Mouse (Mus musculus) liver, embryonic 13.5 days (tissue): ENCODE results near the gene Trip12. TPM values are rescaled to one million over a fixed set of nuclear protein-coding genes. Genes with fewer than 3 reads are reported as not detected.

Experiments used
- ATAC-seq: fragments of 200-750 bp; cut with Nextera tagmentation; 2 replicates; pipeline ENCODE4 v1.8.0; 2017; ENCODE audit warnings: low read depth, mild to moderate bottlenecking, moderate number of reproducible peaks, moderate library complexity
- DNase-seq: peaks from one replicate; pipeline ENCODE4 v3.0.0; 2022
- H3K27ac ChIP-seq: fragments of 300-500 bp; sonication (generic); 2 replicates; pipeline ENCODE4 v1.5.1; 2015; ENCODE audit warnings: moderate library complexity, mild to moderate bottlenecking, inconsistent platforms
- H3K27me3 ChIP-seq: fragments of 300-500 bp; sonication (generic); 2 replicates; pipeline ENCODE4 v1.6.1; 2015; ENCODE audit warnings: mild to moderate bottlenecking, inconsistent platforms
- H3K36me3 ChIP-seq: fragments of 300-500 bp; sonication (generic); 2 replicates; pipeline ENCODE4 v1.6.1; 2015; ENCODE audit warnings: mild to moderate bottlenecking, inconsistent platforms
- H3K4me1 ChIP-seq: fragments of 300-500 bp; sonication (generic); replicated peaks from 2 replicates; pipeline ENCODE4 v1.6.1; 2015; ENCODE audit warnings: inconsistent platforms
- H3K4me2 ChIP-seq: fragments of 300-500 bp; sonication (generic); 2 replicates; pipeline ENCODE4 v1.6.1; 2015; ENCODE audit warnings: inconsistent platforms, mild to moderate bottlenecking, moderate library complexity
- H3K4me3 ChIP-seq: fragments of 300-500 bp; sonication (generic); replicated peaks from 2 replicates; pipeline ENCODE4 v1.5.1; 2015; ENCODE audit warnings: mild to moderate bottlenecking, inconsistent platforms
- H3K9ac ChIP-seq: fragments of 300-500 bp; sonication (generic); 2 replicates; pipeline ENCODE4 v1.6.1; 2015; ENCODE audit warnings: mild to moderate bottlenecking, inconsistent platforms
- H3K9me3 ChIP-seq: fragments of 300-500 bp; sonication (generic); replicated peaks from 2 replicates; pipeline ENCODE4 v1.6.1; 2016; ENCODE audit warnings: inconsistent platforms
- WGBS: fragments of 180-500 bp; shearing (Covaris S2); methylation state at CpG from one replicate; pipeline ENCODE4 v1.1.7; 2015; ENCODE audit not compliant: insufficient replicate concordance; 5-methylcytosine and 5-hydroxymethylcytosine counted together
- polyA plus RNA-seq: library from polyadenylated mRNA; unstranded; fragments of >200 nt; fragmentation: Nextera tagmentation; extraction: Ambion mirVana; gene quantifications from 2 replicates; pipeline ENCODE4 v1.2.1, GENCODE M21; 2015

The Trip12 gene
- polyA plus RNA-seq, 1 experiment from 2014 or later = 29.6 TPM

DNA sequence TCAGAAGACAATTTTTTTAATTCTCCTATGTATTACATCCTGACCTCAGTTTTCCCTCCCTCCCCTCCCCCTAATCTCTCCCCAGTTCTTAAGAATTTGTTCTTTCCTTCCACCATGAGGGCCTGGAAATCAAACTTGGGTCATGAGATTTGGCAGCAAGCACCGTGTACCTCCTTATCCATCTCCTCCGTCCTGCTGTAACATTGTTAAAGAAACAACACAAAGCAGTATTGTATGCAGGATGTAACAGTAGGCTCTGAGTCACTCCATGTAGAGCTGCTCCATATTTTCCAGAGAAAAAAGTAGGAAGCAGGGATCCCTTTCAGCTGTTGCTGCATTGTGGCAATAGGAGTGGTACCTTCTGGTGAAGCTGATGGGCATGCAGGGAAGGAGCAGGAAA is 15.4 kb upstream of the Trip12 start:
- no peak overlapping the region for H3K4me3 ChIP-seq
- no peaks in the 10 kb centered on the region for H3K9me3 ChIP-seq
- DNase-seq (no peak), ATAC-seq (no peak)
- no peaks in the 10 kb centered on the region for H3K36me3 ChIP-seq
- peaks cover 53% of the 10 kb centered on the region for H3K4me1 ChIP-seq
- no peaks in the 10 kb centered on the region for H3K27me3 ChIP-seq
- WGBS = 74% methylated on average over 2 of the region's 2 CpGs
- H3K4me2 ChIP-seq = no peak overlapping the region
- no peak overlapping the region for H3K9ac ChIP-seq
- H3K27ac ChIP-seq = no peak overlapping the region

- DNase-seq (no peak), ATAC-seq (no peak)
- Histone ChIP-seq H3K9ac (no peak overlapping the region), H3K36me3 (no peaks in the 10 kb centered on the region), H3K4me1 (peaks cover 54% of the 10 kb centered on the region), H3K27me3 (no peaks in the 10 kb centered on the region), H3K9me3 (no peaks in the 10 kb centered on the region), H3K4me3 (no peak overlapping the region), H3K4me2 (no peak overlapping the region), H3K27ac (no peak overlapping the region; the same call in 1 of the 2 replicates)
- WGBS = 77% methylated on average over 2 of the region's 2 CpGs
Observed at GRCm38 (mm10) chr1:84854966-84855365, 14.7 kb upstream of the Trip12 start.

DNA sequence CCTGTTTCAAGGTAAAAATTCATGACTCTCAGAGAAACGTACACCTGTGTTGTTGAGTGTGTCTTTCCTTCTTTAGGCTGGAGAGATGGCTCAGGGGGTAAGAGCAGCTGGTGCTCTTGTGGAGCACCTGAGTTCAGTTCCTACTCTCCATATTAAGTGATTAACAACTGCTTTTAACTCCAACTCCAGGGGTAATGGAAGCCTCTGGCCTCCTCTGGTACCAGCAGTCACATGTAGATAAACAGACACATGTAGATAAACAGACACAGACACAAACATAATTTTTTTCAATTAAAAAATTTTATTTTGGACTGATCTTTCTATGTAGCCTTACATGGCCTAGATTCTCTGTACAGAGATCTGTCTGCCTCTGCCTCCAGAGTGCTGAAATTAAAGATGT is 13.4 kb upstream of the Trip12 start:
- ATAC-seq (0 out of 2 replicates have a peak, but pooled peaks have one; percentile 25), DNase-seq (no peak)
- H3K27ac ChIP-seq = peak overlapping the region; percentile 16; the same call in 1 of the 2 replicates
- H3K9ac ChIP-seq = no peak overlapping the region
- no peaks in the 10 kb centered on the region for H3K9me3 ChIP-seq
- H3K4me2 ChIP-seq = no peak overlapping the region
- H3K27me3 ChIP-seq = no peaks in the 10 kb centered on the region
- no peak overlapping the region for H3K4me3 ChIP-seq
- WGBS = 85% methylated on average over 1 of the region's 1 CpGs
- H3K4me1 ChIP-seq = peaks cover 60% of the 10 kb centered on the region
- no peaks in the 10 kb centered on the region for H3K36me3 ChIP-seq

- Histone ChIP-seq H3K36me3 (no peaks in the 10 kb centered on the region), H3K4me1 (peaks cover 64% of the 10 kb centered on the region), H3K27me3 (no peaks in the 10 kb centered on the region), H3K27ac (peak overlapping the region; percentile 70), H3K9ac (no peak overlapping the region), H3K4me2 (peak overlapping the region; percentile 4; the same call in 1 of the 2 replicates), H3K9me3 (no peaks in the 10 kb centered on the region), H3K4me3 (no peak overlapping the region)
- DNase-seq (peak; percentile 23), ATAC-seq (peak; percentile 81)
- WGBS = 32% methylated on average over 9 of the region's 9 CpGs
Observed at GRCm38 (mm10) chr1:84851512-84852235, 11.4 kb upstream of the Trip12 start.

DNA sequence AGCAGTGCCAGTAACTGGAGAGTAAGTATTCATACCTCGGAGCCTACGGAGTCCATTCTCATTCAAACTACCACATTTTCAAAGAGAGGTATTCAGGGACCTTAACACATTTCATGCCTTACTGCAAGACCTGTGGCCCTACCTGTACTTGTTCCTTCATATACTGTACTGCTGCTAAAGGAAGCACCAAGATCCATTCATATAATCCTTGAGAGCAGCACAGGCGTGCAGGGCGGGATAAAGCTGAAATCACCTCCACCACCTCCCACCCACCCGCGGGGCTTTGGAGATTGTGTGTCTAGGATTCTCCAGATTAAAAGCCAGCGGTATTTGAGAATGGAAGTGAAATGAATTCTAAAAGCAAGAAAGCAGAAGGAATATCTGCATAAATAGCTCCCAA is 10.2 kb upstream of the Trip12 start:
- Histone ChIP-seq H3K27ac (peak overlapping the region; percentile 70; the same call in 1 of the 2 replicates), H3K36me3 (no peaks in the 10 kb centered on the region), H3K9ac (no peak overlapping the region), H3K9me3 (no peaks in the 10 kb centered on the region), H3K4me1 (peaks cover 64% of the 10 kb centered on the region), H3K4me2 (no peak overlapping the region), H3K4me3 (no peak overlapping the region), H3K27me3 (no peaks in the 10 kb centered on the region)
- no peak for DNase-seq
- whole genome bisulfite sequencing = 86% methylated on average over 7 of the region's 7 CpGs
- ATAC-seq = no peak

GRCm38 (mm10) chr1:84849804-84850203 is 9.5 kb upstream of the Trip12 start:
- ATAC-seq = no peak; the same call in 1 of the 2 replicates

GRCm38 (mm10) chr1:84848801-84849455 is 8.6 kb upstream of the Trip12 start:
- Histone ChIP-seq H3K27ac (no peak overlapping the region), H3K36me3 (no peaks in the 10 kb centered on the region), H3K9me3 (no peaks in the 10 kb centered on the region), H3K4me1 (peaks cover 53% of the 10 kb centered on the region), H3K4me2 (no peak overlapping the region), H3K4me3 (no peak overlapping the region), H3K9ac (no peak overlapping the region), H3K27me3 (no peaks in the 10 kb centered on the region)
- ATAC-seq (no peak), DNase-seq (no peak)
- 81% methylated on average over 6 of the region's 6 CpGs for WGBS

More at GRCm38 (mm10) chr1:84849804-84850203, 9.5 kb upstream of the Trip12 start:
- WGBS = 76% methylated on average over 7 of the region's 7 CpGs
- no peaks in the 10 kb centered on the region for H3K36me3 ChIP-seq
- no peak overlapping the region for H3K4me3 ChIP-seq
- no peaks in the 10 kb centered on the region for H3K9me3 ChIP-seq
- DNase-seq = no peak
- H3K4me1 ChIP-seq = peaks cover 61% of the 10 kb centered on the region
- no peaks in the 10 kb centered on the region for H3K27me3 ChIP-seq
- no peak overlapping the region for H3K4me2 ChIP-seq
- H3K27ac ChIP-seq = no peak overlapping the region; the same call in 1 of the 2 replicates
- no peak overlapping the region for H3K9ac ChIP-seq

DNA sequence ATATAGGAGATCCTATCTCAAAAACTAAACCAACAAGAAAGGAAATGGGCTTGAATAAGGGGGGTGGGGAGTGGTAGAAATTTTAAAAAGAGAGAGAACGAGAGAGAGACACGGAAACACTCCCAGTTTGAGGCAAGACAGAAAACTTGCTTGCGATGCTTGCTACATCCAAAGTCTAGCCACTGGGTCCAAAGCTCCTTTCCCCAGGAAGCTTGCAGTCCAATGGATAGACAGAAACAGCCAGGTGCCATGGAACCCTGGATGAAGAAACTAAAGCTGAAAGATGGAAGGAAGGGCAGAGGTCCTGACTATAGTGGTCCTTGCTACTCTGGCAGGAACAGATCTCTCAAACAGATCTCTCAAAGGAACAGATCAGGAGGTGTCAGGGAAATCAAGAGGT is 8.0 kb upstream of the Trip12 start:
- Histone ChIP-seq H3K4me1 (peaks cover 47% of the 10 kb centered on the region), H3K9me3 (no peaks in the 10 kb centered on the region), H3K4me2 (no peak overlapping the region), H3K4me3 (no peak overlapping the region), H3K36me3 (no peaks in the 10 kb centered on the region), H3K27me3 (no peaks in the 10 kb centered on the region), H3K27ac (no peak overlapping the region), H3K9ac (no peak overlapping the region)
- DNase-seq (no peak), ATAC-seq (no peak)
- 82% methylated on average over 3 of the region's 3 CpGs for WGBS

DNA sequence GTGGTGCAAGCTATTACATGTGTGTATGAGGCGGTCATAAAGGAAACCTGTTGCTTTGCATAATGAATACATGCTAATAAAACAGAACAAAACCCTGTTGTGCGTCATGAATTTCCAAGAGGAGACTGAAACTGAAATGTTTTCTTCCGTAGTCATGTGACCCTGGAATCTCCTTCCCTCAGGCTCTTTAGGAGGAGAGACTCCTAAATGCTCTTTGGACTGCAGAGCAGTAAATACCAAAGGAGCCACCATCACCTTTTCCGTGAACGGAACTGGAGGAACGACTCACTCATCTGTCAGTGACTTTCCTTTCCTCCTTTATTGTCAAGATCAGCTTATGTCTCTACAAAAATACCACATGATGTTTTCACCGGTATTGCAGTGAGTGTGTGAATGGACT is 7.4 kb upstream of the Trip12 start:
- Histone ChIP-seq H3K4me2 (no peak overlapping the region), H3K27me3 (no peaks in the 10 kb centered on the region), H3K27ac (no peak overlapping the region), H3K4me3 (no peak overlapping the region), H3K4me1 (peaks cover 40% of the 10 kb centered on the region), H3K9me3 (no peaks in the 10 kb centered on the region), H3K9ac (no peak overlapping the region), H3K36me3 (no peaks in the 10 kb centered on the region)
- no peak for DNase-seq
- no peak for ATAC-seq
- 86% methylated on average over 7 of the region's 7 CpGs for WGBS

DNA sequence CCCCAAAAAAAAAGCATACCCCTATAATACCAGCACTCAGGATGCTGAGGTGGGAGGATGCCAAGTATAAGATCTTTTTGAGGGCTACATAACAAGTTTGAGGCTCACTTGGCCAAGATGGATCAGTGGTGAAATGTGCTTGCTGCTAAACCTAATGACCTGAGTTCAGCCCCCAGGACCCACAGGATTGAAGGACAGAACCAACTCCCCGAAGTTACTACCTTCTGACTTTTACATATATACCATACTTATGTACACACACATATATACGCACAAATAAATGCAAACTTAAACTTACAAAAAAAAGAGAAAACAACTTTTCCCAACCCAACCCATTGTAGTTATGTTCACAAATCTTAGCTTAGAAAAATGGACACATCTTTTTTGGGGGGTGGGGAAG is 3.0 kb upstream of the Trip12 start:
- WGBS = 81% methylated on average over 2 of the region's 2 CpGs

DNA sequence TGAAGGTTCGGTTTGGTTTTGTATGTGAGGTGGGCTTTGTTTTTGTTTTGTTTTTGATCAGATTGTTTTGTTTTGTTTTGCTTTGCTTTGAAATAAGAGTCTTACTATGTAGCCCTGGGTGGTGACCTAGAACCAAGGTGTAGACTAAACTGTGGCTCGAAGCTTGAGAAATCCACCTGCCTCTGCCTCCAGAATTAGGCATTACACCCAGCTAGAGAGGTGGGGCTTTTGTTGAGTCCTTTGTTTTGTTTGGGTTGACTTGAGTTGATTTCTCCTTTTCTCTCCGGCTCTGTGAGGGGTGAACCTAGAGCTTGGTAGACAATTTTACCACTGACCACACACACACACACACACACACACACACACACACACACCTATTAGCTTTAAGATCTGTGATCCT is 745 bp upstream of the Trip12 start:
- Histone ChIP-seq H3K4me2 (peak overlapping the region; percentile 85), H3K4me3 (peak overlapping the region; percentile 98), H3K36me3 (no peaks in the 10 kb centered on the region), H3K27ac (no peak overlapping the region), H3K4me1 (peaks cover 36% of the 10 kb centered on the region), H3K9ac (peak overlapping the region; percentile 98; the same call in 1 of the 2 replicates), H3K27me3 (no peaks in the 10 kb centered on the region), H3K9me3 (no peaks in the 10 kb centered on the region)
- 57% methylated on average over 3 of the region's 3 CpGs for WGBS
- ATAC-seq (no peak), DNase-seq (no peak)

More for the DNA sequence above, 3.0 kb upstream of the Trip12 start:
- Histone ChIP-seq H3K4me3 (no peak overlapping the region), H3K4me1 (peaks cover 16% of the 10 kb centered on the region), H3K9me3 (no peaks in the 10 kb centered on the region), H3K4me2 (no peak overlapping the region), H3K27ac (no peak overlapping the region), H3K36me3 (no peaks in the 10 kb centered on the region), H3K9ac (no peak overlapping the region), H3K27me3 (no peaks in the 10 kb centered on the region)
- DNase-seq = no peak
- ATAC-seq = no peak
